Mouse (Mus musculus) forebrain, embryonic 14.5 days (tissue): ENCODE results near the gene Zfp93. TPM values are rescaled to one million over a fixed set of nuclear protein-coding genes. Genes with fewer than 3 reads are reported as not detected.

Experiments used
- ATAC-seq: fragments of 200-750 bp; cut with Nextera tagmentation; 2 replicates; pipeline ENCODE4 v1.8.0; 2017; ENCODE audit warnings: mild to moderate bottlenecking, moderate library complexity
- DNase-seq: peaks from one replicate; pipeline ENCODE4 v3.0.0-alpha.2; 2015; ENCODE audit warnings: low spot score
- H3K27ac ChIP-seq: fragments of 300-500 bp; sonication (generic); 2 replicates; pipeline ENCODE4 v1.5.1; 2014; ENCODE audit warnings: low read depth, mild to moderate bottlenecking, control low read depth, low read length, moderate library complexity
- H3K27me3 ChIP-seq: fragments of 300-500 bp; sonication (generic); replicated peaks from 2 replicates; pipeline ENCODE4 v1.6.1; 2014; ENCODE audit warnings: low read length, control low read depth, mixed read lengths; ENCODE audit not compliant: control insufficient read depth, insufficient read depth
- H3K36me3 ChIP-seq: fragments of 300-500 bp; sonication (generic); 2 replicates; pipeline ENCODE4 v1.6.1; 2014; ENCODE audit warnings: low read length, control low read depth; ENCODE audit not compliant: control insufficient read depth, insufficient read depth
- H3K4me1 ChIP-seq: fragments of 300-500 bp; sonication (generic); 2 replicates; pipeline ENCODE4 v1.6.1; 2014; ENCODE audit warnings: antibody characterized with exemption, low read length, control low read depth; ENCODE audit not compliant: control insufficient read depth, insufficient read depth
- H3K4me2 ChIP-seq: fragments of 300-500 bp; sonication (generic); 2 replicates; pipeline ENCODE4 v1.6.1; 2014; ENCODE audit warnings: mild to moderate bottlenecking, control low read depth, low read length
- H3K4me3 ChIP-seq: fragments of 300-500 bp; sonication (generic); 2 replicates; pipeline ENCODE4 v1.5.1; 2014; ENCODE audit warnings: low read depth, low read length, control low read depth
- H3K9ac ChIP-seq: fragments of 300-500 bp; sonication (generic); 2 replicates; pipeline ENCODE4 v1.6.1; 2014; ENCODE audit warnings: mild to moderate bottlenecking, low read length, control low read depth, moderate library complexity
- H3K9me3 ChIP-seq: fragments of 300-500 bp; sonication (generic); replicated peaks from 2 replicates; pipeline ENCODE4 v1.6.1; 2016; ENCODE audit warnings: low read length, control low read depth, mixed read lengths; ENCODE audit not compliant: control insufficient read depth
- WGBS: fragments of 180-500 bp; shearing (Covaris S2); extraction: QIAGEN DNeasy Blood & Tissue Kit; methylation state at CpG from one replicate; pipeline ENCODE4 v1.1.7; 2014; 5-methylcytosine and 5-hydroxymethylcytosine counted together
- polyA plus RNA-seq: library from polyadenylated mRNA; unstranded; fragments of >200 nt; fragmentation: Nextera tagmentation; extraction: Ambion mirVana; gene quantifications from 2 replicates; pipeline ENCODE4 v1.2.1, GENCODE M21; 2014

Zfp93 gene
- polyA plus RNA-seq, 1 experiment from 2014 or later = 11.0 TPM

- H3K4me3 ChIP-seq = no peak overlapping the region
- ATAC-seq (no peak), DNase-seq (no peak)
- 0 out of 2 replicates have a peak, but pooled peaks cover 2% of the 10 kb centered on the region for H3K36me3 ChIP-seq
- no peak overlapping the region for H3K9ac ChIP-seq
- H3K4me2 ChIP-seq = no peak overlapping the region
- no peak overlapping the region for H3K27ac ChIP-seq
- 77% methylated on average over 6 of the region's 6 CpGs for WGBS
- peaks cover 4% of the 10 kb centered on the region; the same call in 1 of the 2 replicates for H3K4me1 ChIP-seq
- H3K9me3 ChIP-seq = peaks cover 3% of the 10 kb centered on the region; the same call in 1 of the 2 replicates
- 0 out of 2 replicates have a peak, but pooled peaks cover 2% of the 10 kb centered on the region for H3K27me3 ChIP-seq
Measured at GRCm38 (mm10) chr7:24318942-24319341, 48.7 kb downstream of the Zfp93 start.

DNA sequence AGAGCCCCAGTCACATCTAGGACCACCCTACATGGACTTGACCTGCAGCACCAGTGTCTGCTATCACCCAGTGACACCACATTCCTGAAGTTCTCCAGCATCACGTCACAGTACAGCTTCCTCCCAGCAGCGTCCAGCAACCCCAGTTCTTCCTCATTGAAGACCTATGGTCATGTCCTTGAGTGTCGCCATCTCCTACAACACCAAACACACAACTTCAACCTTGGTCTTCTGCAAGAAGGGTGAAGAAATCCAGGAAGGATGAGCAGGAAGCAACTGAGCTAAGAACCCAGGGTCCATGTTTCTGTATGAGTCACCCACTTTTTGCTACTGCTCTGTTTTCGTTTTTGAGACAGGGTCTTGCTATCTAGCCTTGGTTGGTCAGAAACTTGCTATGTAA lies 52.4 kb downstream of the Zfp93 start:
- H3K36me3 ChIP-seq = no peaks in the 10 kb centered on the region
- H3K27ac ChIP-seq = no peak overlapping the region
- WGBS = 82% methylated on average over 4 of the region's 4 CpGs
- no peak overlapping the region for H3K4me2 ChIP-seq
- 0 out of 2 replicates have a peak, but pooled peaks cover 2% of the 10 kb centered on the region for H3K27me3 ChIP-seq
- peaks cover 3% of the 10 kb centered on the region; the same call in 1 of the 2 replicates for H3K4me1 ChIP-seq
- peaks cover 7% of the 10 kb centered on the region; the same call in 1 of the 2 replicates for H3K9me3 ChIP-seq
- DNase-seq (no peak), ATAC-seq (no peak)
- no peak overlapping the region for H3K4me3 ChIP-seq
- H3K9ac ChIP-seq = no peak overlapping the region

- Histone ChIP-seq H3K9ac (peak overlapping the region; percentile 54), H3K4me1 (peaks cover 5% of the 10 kb centered on the region; the same call in 1 of the 2 replicates), H3K36me3 (no peaks in the 10 kb centered on the region), H3K27me3 (no peaks in the 10 kb centered on the region), H3K27ac (peak overlapping the region; percentile 3; the same call in 1 of the 2 replicates), H3K9me3 (peaks cover 7% of the 10 kb centered on the region; the same call in 1 of the 2 replicates), H3K4me3 (peak overlapping the region; percentile 25; the same call in 1 of the 2 replicates), H3K4me2 (peak overlapping the region; percentile 40)
- WGBS = 43% methylated on average over 6 of the region's 6 CpGs
- peak; percentile 68 for DNase-seq
- peak; percentile 51; the same call in 1 of the 2 replicates for ATAC-seq
Measured at GRCm38 (mm10) chr7:24325197-24325596, 55.0 kb downstream of the Zfp93 start.

DNA sequence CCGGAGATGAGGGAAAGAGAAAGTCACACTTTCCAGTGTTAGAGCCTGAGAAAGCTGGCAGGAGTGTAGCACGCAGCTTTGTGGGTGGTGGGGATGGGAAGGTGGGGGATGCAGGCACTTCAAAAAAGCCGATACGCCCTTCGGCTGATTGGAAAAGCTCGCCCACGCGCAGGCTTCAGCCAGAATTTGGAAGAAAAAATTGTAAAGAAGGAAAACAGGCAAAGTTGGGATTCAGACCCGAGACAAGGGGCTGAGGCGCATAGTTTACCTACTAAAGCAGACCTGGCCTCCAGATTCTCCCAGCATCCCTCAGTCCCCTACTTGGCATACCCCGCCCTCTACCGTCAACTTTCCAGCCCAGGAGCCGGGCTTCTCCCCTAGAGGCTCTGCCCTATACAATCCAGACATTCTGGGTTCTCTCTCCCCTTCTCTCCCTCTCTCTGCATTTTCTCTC lies 55.5 kb downstream of the Zfp93 start:
- ATAC-seq (peak; percentile 81), DNase-seq (peak; percentile 65)
- Histone ChIP-seq H3K9ac (peak overlapping the region; percentile 54), H3K4me1 (peaks cover 6% of the 10 kb centered on the region; the same call in 1 of the 2 replicates), H3K27me3 (no peaks in the 10 kb centered on the region), H3K27ac (peak overlapping the region; percentile 3; the same call in 1 of the 2 replicates), H3K9me3 (peaks cover 7% of the 10 kb centered on the region; the same call in 1 of the 2 replicates), H3K4me2 (peak overlapping the region; percentile 40), H3K36me3 (no peaks in the 10 kb centered on the region), H3K4me3 (peak overlapping the region; percentile 25)
- WGBS = 3% methylated on average over 13 of the region's 13 CpGs

DNA sequence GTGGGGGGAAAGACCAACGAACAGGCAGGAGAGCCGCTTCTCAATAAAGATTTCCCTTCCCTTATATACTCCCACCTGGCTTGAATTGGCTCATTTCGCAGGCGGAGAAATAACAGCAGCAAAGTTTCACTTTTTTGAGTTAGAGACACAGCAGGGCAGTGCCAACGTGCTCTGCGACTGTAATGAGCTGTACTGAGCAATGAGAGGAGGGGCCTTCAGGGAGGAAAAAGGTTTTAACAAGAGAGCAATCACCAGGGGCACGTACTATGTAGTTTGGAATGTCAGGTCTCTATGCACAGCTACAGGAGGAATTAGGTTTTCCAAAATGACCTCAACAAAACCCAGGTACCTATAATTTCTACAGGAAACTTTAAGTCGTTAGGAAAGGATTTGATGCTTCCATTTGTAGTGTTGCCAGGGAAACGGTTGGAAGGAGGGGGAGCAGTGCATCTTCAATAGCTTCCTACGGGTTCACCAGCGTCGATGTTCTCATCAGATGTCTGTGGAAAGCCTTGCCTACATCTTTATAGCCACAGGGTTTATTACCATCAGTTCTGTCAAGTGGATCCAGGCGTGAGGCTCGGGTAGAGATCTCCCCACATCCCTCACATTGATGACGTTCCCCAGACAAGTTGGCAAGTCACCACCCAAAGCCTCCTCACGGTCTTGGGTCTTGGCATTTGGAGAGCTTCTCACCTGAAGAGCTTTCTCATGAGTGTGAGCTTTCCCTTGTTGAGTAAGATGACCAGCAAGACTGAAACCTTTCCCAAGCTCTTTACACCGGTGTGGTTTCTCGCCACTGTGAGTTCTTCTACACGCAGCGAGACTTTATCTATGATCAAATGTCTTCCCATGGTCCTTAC lies 56.3 kb downstream of the Zfp93 start:
- no peaks in the 10 kb centered on the region for H3K36me3 ChIP-seq
- H3K9me3 ChIP-seq = peaks cover 7% of the 10 kb centered on the region; the same call in 1 of the 2 replicates
- peak overlapping the region; percentile 40 for H3K4me2 ChIP-seq
- peaks cover 6% of the 10 kb centered on the region; the same call in 1 of the 2 replicates for H3K4me1 ChIP-seq
- DNase-seq = peak; percentile 52
- peak overlapping the region; percentile 54 for H3K9ac ChIP-seq
- H3K27ac ChIP-seq = 0 out of 2 replicates have a peak overlapping the region, but pooled peaks have one; percentile 3
- WGBS = 35% methylated on average over 20 of the region's 20 CpGs
- H3K27me3 ChIP-seq = no peaks in the 10 kb centered on the region
- H3K4me3 ChIP-seq = peak overlapping the region; percentile 25; the same call in 1 of the 2 replicates
- ATAC-seq = peak; percentile 67

Other genes with a start within 250 kb of the Zfp93 start
- gene Vmn1r183, start 217.2 kb upstream of the Zfp93 start, polyA plus RNA-seq = not detected in 2 replicates
- 31.3 and 40.8 TPM in 2 replicates for gene Zfp180, start 188.5 kb upstream of the Zfp93 start, polyA plus RNA-seq
- gene Zfp112, start 158.1 kb upstream of the Zfp93 start, polyA plus RNA-seq = 6.5 TPM in 2 replicates
- gene Zfp235, start 136.3 kb upstream of the Zfp93 start, polyA plus RNA-seq = 22.8 and 26.7 TPM in 2 replicates
- gene Zfp114, start 95.4 kb upstream of the Zfp93 start, polyA plus RNA-seq = 4.0 and 6.1 TPM in 2 replicates
- 7.7 and 8.1 TPM in 2 replicates for gene Zfp111, start 59.0 kb upstream of the Zfp93 start, polyA plus RNA-seq
- 2.6 and 3.3 TPM in 2 replicates for gene Zfp109, start 32.9 kb upstream of the Zfp93 start, polyA plus RNA-seq
- 4.1 and 6.0 TPM in 2 replicates for gene Zfp108, start 15.6 kb upstream of the Zfp93 start, polyA plus RNA-seq
- gene Zfp61, start 30.8 kb downstream of the Zfp93 start, polyA plus RNA-seq = 33.7 and 40.7 TPM in 2 replicates
- 20.5 and 21.6 TPM in 2 replicates for gene Zfp94, start 46.2 kb downstream of the Zfp93 start, polyA plus RNA-seq
- gene Tescl, start 63.5 kb downstream of the Zfp93 start, polyA plus RNA-seq = 0.20 TPM in 1 of 2 replicates, not detected in the other
- not detected in 2 replicates for gene Lypd5, start 78.8 kb downstream of the Zfp93 start, polyA plus RNA-seq
- gene Kcnn4, start 99.8 kb downstream of the Zfp93 start, polyA plus RNA-seq = 0.09 and 0.53 TPM in 2 replicates
- gene Smg9, start 129.2 kb downstream of the Zfp93 start, polyA plus RNA-seq = 23.4 and 26.1 TPM in 2 replicates
- not detected in 2 replicates for gene Irgc1, start 181.9 kb downstream of the Zfp93 start, polyA plus RNA-seq
- 1.4 and 2.0 TPM in 2 replicates for gene Plaur, start 192.1 kb downstream of the Zfp93 start, polyA plus RNA-seq
- 26.3 and 29.0 TPM in 2 replicates for gene Cadm4, start 211.6 kb downstream of the Zfp93 start, polyA plus RNA-seq
- gene Zfp428, start 236.6 kb downstream of the Zfp93 start, polyA plus RNA-seq = 178 and 205 TPM in 2 replicates
- gene AC161166.1, start 242.0 kb downstream of the Zfp93 start, polyA plus RNA-seq = 0.20 and 0.45 TPM in 2 replicates